Mouse (Mus musculus) C2C12 (cell line): ENCODE measurements around the gene Cdkn2aip. TPM values are rescaled to one million over a fixed set of nuclear protein-coding genes. Genes with fewer than 3 reads are reported as not detected.

Source experiments
- H3K27me3 ChIP-seq: one replicate; pipeline ENCODE4 v1.6.1; 2011; ENCODE audit not compliant: control insufficient read depth, insufficient read depth, insufficient read length
- H3K36me3 ChIP-seq: one replicate; pipeline ENCODE4 v1.6.1; 2011; ENCODE audit not compliant: control insufficient read depth, insufficient read depth
- H3K4me3 ChIP-seq: one replicate; pipeline ENCODE4 v1.5.1; 2011; ENCODE audit warnings: mild to moderate bottlenecking, control low read depth; ENCODE audit not compliant: poor library complexity, insufficient read depth, severe bottlenecking
- H3K79me2 ChIP-seq: one replicate; pipeline ENCODE4 v1.6.1; 2011; ENCODE audit not compliant: control insufficient read depth, insufficient read depth
- H3K79me3 ChIP-seq: one replicate; pipeline ENCODE4 v1.6.1; 2011; ENCODE audit warnings: low read depth, control low read depth
- H3ac ChIP-seq: one replicate; pipeline ENCODE3; 2011; ENCODE audit warnings: low read depth; ENCODE audit not compliant: control insufficient read depth, insufficient read length
- CEBPB ChIP-seq: IDR thresholded peaks from one replicate; pipeline ENCODE4 v1.6.1; 2011; ENCODE audit warnings: low read depth, mild to moderate bottlenecking, control low read depth, moderate library complexity
- CTCF ChIP-seq: IDR thresholded peaks from one replicate; pipeline ENCODE4 v1.5.1; 2011; ENCODE audit not compliant: control insufficient read depth, insufficient read depth, insufficient read length
- FOSL1 ChIP-seq: IDR thresholded peaks from one replicate; pipeline ENCODE4 v1.8.0; 2011; ENCODE audit warnings: mild to moderate bottlenecking, low read length; ENCODE audit not compliant: poor library complexity, insufficient read depth, severe bottlenecking
- MAX ChIP-seq: IDR thresholded peaks from one replicate; pipeline ENCODE4 v1.6.1; 2011; ENCODE audit warnings: mild to moderate bottlenecking, control low read depth
- MYOD1 ChIP-seq: IDR thresholded peaks from one replicate; pipeline ENCODE4 v1.6.1; 2011; ENCODE audit warnings: low read depth; ENCODE audit not compliant: control insufficient read depth, insufficient read length
- MYOG ChIP-seq: IDR thresholded peaks from one replicate; pipeline ENCODE4 v1.6.1; 2011; ENCODE audit not compliant: control insufficient read depth, insufficient read length; ENCODE audit errors: extremely low read depth
- USF1 ChIP-seq: IDR thresholded peaks from one replicate; pipeline ENCODE4 v1.6.1; 2011; ENCODE audit warnings: low read depth, mild to moderate bottlenecking, control low read depth, moderate library complexity
- polyA plus RNA-seq: library from polyadenylated mRNA; unstranded; fragments of >200 nt; fragmentation: generic; extraction: Trizol; gene quantifications from one replicate; pipeline ENCODE4 v1.2.1, GENCODE M21; 2012; ENCODE audit warnings: missing spikeins

The Cdkn2aip gene
- polyA plus RNA-seq, 1 experiment, result 3.8 TPM

GRCm38 (mm10) chr8:47674777-47675710 lies 38.7 kb downstream of the Cdkn2aip start, which contains the start of gene Ing2:
Ing2 (minus strand) TSS chr8:47675556.
- H3K27me3 ChIP-seq, result no peaks in the 10 kb centered on the region
- peaks cover 4% of the 10 kb centered on the region for H3K36me3 ChIP-seq
- no peak for TF ChIP-seq CEBPB
- TF ChIP-seq MAX, result peak; percentile 25
- peak; percentile 3 for TF ChIP-seq CTCF
- H3K79me3 ChIP-seq, result peaks cover 33% of the 10 kb centered on the region
- peak within 1 kb of the TSS; percentile 91 for H3ac ChIP-seq
- H3K79me2 ChIP-seq, result peaks cover 60% of the 10 kb centered on the region
- H3K4me3 ChIP-seq, result peak within 1 kb of the TSS; percentile 84

GRCm38 (mm10) chr8:47674140-47674776 lies 39.5 kb downstream of the Cdkn2aip start:
- Histone ChIP-seq H3ac (peak overlapping the region; percentile 62), H3K36me3 (peaks cover 2% of the 10 kb centered on the region), H3K79me2 (peaks cover 68% of the 10 kb centered on the region), H3K4me3 (peak overlapping the region; percentile 84), H3K79me3 (peaks cover 41% of the 10 kb centered on the region), H3K27me3 (no peaks in the 10 kb centered on the region)
- TF ChIP-seq CEBPB (no peak), CTCF (no peak), MAX (no peak), FOSL1 (no peak), MYOD1 (no peak), MYOG (no peak)

- peaks cover 71% of the 10 kb centered on the region for H3K79me2 ChIP-seq
- H3ac ChIP-seq, result peak overlapping the region; percentile 62
- H3K27me3 ChIP-seq, result no peaks in the 10 kb centered on the region
- no peak for TF ChIP-seq FOSL1
- H3K79me3 ChIP-seq, result peaks cover 44% of the 10 kb centered on the region
- H3K4me3 ChIP-seq, result peak overlapping the region; percentile 84
- H3K36me3 ChIP-seq, result peaks cover 8% of the 10 kb centered on the region
These were observed 40.2 kb downstream of the Cdkn2aip start for GRCm38 (mm10) chr8:47673317-47674139.

GRCm38 (mm10) chr8:47664231-47664785 lies 49.4 kb downstream of the Cdkn2aip start:
- Histone ChIP-seq H3K36me3 (peaks cover 29% of the 10 kb centered on the region), H3K79me3 (peaks cover 4% of the 10 kb centered on the region), H3ac (no peak overlapping the region), H3K4me3 (no peak overlapping the region), H3K79me2 (peaks cover 10% of the 10 kb centered on the region), H3K27me3 (no peaks in the 10 kb centered on the region)
- TF ChIP-seq CTCF, result no peak
- no peak for TF ChIP-seq MYOD1
- TF ChIP-seq MAX, result no peak
- TF ChIP-seq FOSL1, result no peak

GRCm38 (mm10) chr8:47663201-47663600 lies 50.5 kb downstream of the Cdkn2aip start:
- no peak for TF ChIP-seq CEBPB
- no peak for TF ChIP-seq CTCF
- no peak for TF ChIP-seq MAX
- no peak for TF ChIP-seq FOSL1
- TF ChIP-seq MYOD1, result no peak
- no peak for TF ChIP-seq MYOG
- no peak for TF ChIP-seq USF1
- Histone ChIP-seq H3K79me3 (no peaks in the 10 kb centered on the region), H3ac (no peak overlapping the region), H3K36me3 (peaks cover 20% of the 10 kb centered on the region), H3K27me3 (no peaks in the 10 kb centered on the region), H3K4me3 (no peak overlapping the region), H3K79me2 (peaks cover 7% of the 10 kb centered on the region)
